Mouse (Mus musculus): ENCODE data around the gene Adtrp. TPM values are rescaled to one million over a fixed set of nuclear protein-coding genes. Genes with fewer than 3 reads are reported as not detected.

The Adtrp gene
- polyA plus RNA-seq, 1 experiment from 2014 or later = not detected

GRCm38 (mm10) chr13:41881201-41881600 is 33.7 kb upstream of the Adtrp start:
- H3K27me3 ChIP-seq (ENCODE audit: insufficient read depth, low read length) = no peaks in the 10 kb centered on the region
- H3K4me3 ChIP-seq (ENCODE audit: low read depth, low read length) = no peak overlapping the region
- no peaks in the 10 kb centered on the region for H3K36me3 ChIP-seq (ENCODE audit: insufficient read depth)
- no peaks in the 10 kb centered on the region for H3K9me3 ChIP-seq (ENCODE audit: low read depth, low read length)
- no peak overlapping the region for H3K4me2 ChIP-seq
- ATAC-seq (ENCODE audit: insufficient read depth) = no peak
- no peak overlapping the region for H3K27ac ChIP-seq (ENCODE audit: low read depth)
- peak; percentile 54 for DNase-seq
- H3K4me1 ChIP-seq (ENCODE audit: insufficient read depth) = no peaks in the 10 kb centered on the region
- no peak overlapping the region for H3K9ac ChIP-seq
- 45% methylated on average over 2 of the region's 2 CpGs for WGBS
- TF ChIP-seq CTCF (IDR thresholded peaks at IDR 0.05; ENCODE audit: low read depth) = no peak

GRCm38 (mm10) chr13:41880525-41880924 is 33.0 kb upstream of the Adtrp start:
- Histone ChIP-seq H3K27me3 (ENCODE audit: insufficient read depth, low read length) (no peaks in the 10 kb centered on the region), H3K36me3 (ENCODE audit: insufficient read depth) (no peaks in the 10 kb centered on the region), H3K4me2 (no peak overlapping the region), H3K27ac (ENCODE audit: low read depth) (no peak overlapping the region), H3K4me1 (ENCODE audit: insufficient read depth) (no peaks in the 10 kb centered on the region), H3K9me3 (ENCODE audit: low read depth, low read length) (no peaks in the 10 kb centered on the region), H3K9ac (no peak overlapping the region), H3K4me3 (ENCODE audit: low read depth, low read length) (no peak overlapping the region)
- TF ChIP-seq CTCF (IDR thresholded peaks at IDR 0.05; ENCODE audit: low read depth) = no peak
- DNase-seq = no peak
- ATAC-seq (ENCODE audit: insufficient read depth) = no peak

- no peaks in the 10 kb centered on the region for H3K9me3 ChIP-seq (ENCODE audit: low read depth, low read length)
- TF ChIP-seq CTCF (IDR thresholded peaks at IDR 0.05; ENCODE audit: low read depth) = no peak
- H3K4me3 ChIP-seq (ENCODE audit: low read depth, low read length) = no peak overlapping the region
- ATAC-seq (ENCODE audit: insufficient read depth) (peak; percentile 71; the same call in 1 of the 2 replicates), DNase-seq (no peak)
- peak overlapping the region; percentile 58; the same call in 1 of the 2 replicates for H3K27ac ChIP-seq (ENCODE audit: low read depth)
- H3K4me1 ChIP-seq (ENCODE audit: insufficient read depth) = peaks cover 13% of the 10 kb centered on the region; the same call in 1 of the 2 replicates
- H3K4me2 ChIP-seq = peak overlapping the region; percentile 40
- H3K27me3 ChIP-seq (ENCODE audit: insufficient read depth, low read length) = no peaks in the 10 kb centered on the region
- H3K9ac ChIP-seq = no peak overlapping the region
- WGBS = 47% methylated on average over 7 of the region's 7 CpGs
- H3K36me3 ChIP-seq (ENCODE audit: insufficient read depth) = no peaks in the 10 kb centered on the region
These were observed 25.2 kb upstream of the Adtrp start for GRCm38 (mm10) chr13:41872686-41873085.

- 20% methylated on average over 8 of the region's 8 CpGs for WGBS
- ATAC-seq (ENCODE audit: insufficient read depth) = peak; percentile 68
These were observed 24.7 kb upstream of the Adtrp start for GRCm38 (mm10) chr13:41872161-41872562.

GRCm38 (mm10) chr13:41867533-41867932 is 20.0 kb upstream of the Adtrp start:
- Histone ChIP-seq H3K9ac (no peak overlapping the region), H3K4me2 (no peak overlapping the region), H3K4me1 (ENCODE audit: insufficient read depth) (peaks cover 10% of the 10 kb centered on the region; the same call in 1 of the 2 replicates), H3K27me3 (ENCODE audit: insufficient read depth, low read length) (no peaks in the 10 kb centered on the region), H3K27ac (ENCODE audit: low read depth) (no peak overlapping the region), H3K4me3 (ENCODE audit: low read depth, low read length) (no peak overlapping the region), H3K9me3 (ENCODE audit: low read depth, low read length) (no peaks in the 10 kb centered on the region), H3K36me3 (ENCODE audit: insufficient read depth) (no peaks in the 10 kb centered on the region)
- DNase-seq (peak; percentile 36), ATAC-seq (ENCODE audit: insufficient read depth) (peak; percentile 60; the same call in 1 of the 2 replicates)
- WGBS = 72% methylated on average over 2 of the region's 2 CpGs
- no peak for TF ChIP-seq CTCF (IDR thresholded peaks at IDR 0.05; ENCODE audit: low read depth)

More at GRCm38 (mm10) chr13:41872161-41872562, 24.7 kb upstream of the Adtrp start:
- Histone ChIP-seq H3K36me3 (ENCODE audit: insufficient read depth) (no peaks in the 10 kb centered on the region), H3K27ac (ENCODE audit: low read depth) (peak overlapping the region; percentile 58; the same call in 1 of the 2 replicates), H3K9ac (no peak overlapping the region), H3K4me1 (ENCODE audit: insufficient read depth) (peaks cover 13% of the 10 kb centered on the region; the same call in 1 of the 2 replicates), H3K4me2 (peak overlapping the region; percentile 40), H3K4me3 (ENCODE audit: low read depth, low read length) (no peak overlapping the region), H3K9me3 (ENCODE audit: low read depth, low read length) (no peaks in the 10 kb centered on the region), H3K27me3 (ENCODE audit: insufficient read depth, low read length) (no peaks in the 10 kb centered on the region)
- no peak for TF ChIP-seq CTCF (IDR thresholded peaks at IDR 0.05; ENCODE audit: low read depth)
- peak; percentile 77 for DNase-seq

- Histone ChIP-seq H3K36me3 (ENCODE audit: insufficient read depth) (no peaks in the 10 kb centered on the region), H3K9ac (no peak overlapping the region), H3K4me3 (ENCODE audit: low read depth, low read length) (no peak overlapping the region), H3K9me3 (ENCODE audit: low read depth, low read length) (no peaks in the 10 kb centered on the region), H3K27ac (ENCODE audit: low read depth) (peak overlapping the region; percentile 15; the same call in 1 of the 2 replicates), H3K4me2 (no peak overlapping the region), H3K4me1 (ENCODE audit: insufficient read depth) (no peaks in the 10 kb centered on the region), H3K27me3 (ENCODE audit: insufficient read depth, low read length) (no peaks in the 10 kb centered on the region)
- 39% methylated on average over 6 of the region's 6 CpGs for WGBS
- no peak for TF ChIP-seq CTCF (IDR thresholded peaks at IDR 0.05; ENCODE audit: low read depth)
- DNase-seq = peak; percentile 76
- peak; percentile 69; the same call in 1 of the 2 replicates for ATAC-seq (ENCODE audit: insufficient read depth)
These were observed 18.1 kb upstream of the Adtrp start for GRCm38 (mm10) chr13:41865575-41865974.

- TF ChIP-seq CTCF (IDR thresholded peaks at IDR 0.05; ENCODE audit: low read depth) = no peak
- Histone ChIP-seq H3K9ac (no peak overlapping the region), H3K27ac (ENCODE audit: low read depth) (peak overlapping the region; percentile 15; the same call in 1 of the 2 replicates), H3K36me3 (ENCODE audit: insufficient read depth) (no peaks in the 10 kb centered on the region), H3K4me1 (ENCODE audit: insufficient read depth) (no peaks in the 10 kb centered on the region), H3K9me3 (ENCODE audit: low read depth, low read length) (no peaks in the 10 kb centered on the region), H3K4me2 (no peak overlapping the region), H3K4me3 (ENCODE audit: low read depth, low read length) (no peak overlapping the region), H3K27me3 (ENCODE audit: insufficient read depth, low read length) (no peaks in the 10 kb centered on the region)
- WGBS = 45% methylated on average over 5 of the region's 5 CpGs
- DNase-seq (peak; percentile 40), ATAC-seq (ENCODE audit: insufficient read depth) (no peak)
These were observed 17.6 kb upstream of the Adtrp start for GRCm38 (mm10) chr13:41865071-41865470.
